Mouse (Mus musculus) ES-Bruce4 (cell line): ENCODE measurements around the gene Rtp2. TPM values are rescaled to one million over a fixed set of nuclear protein-coding genes. Genes with fewer than 3 reads are reported as not detected.

Experiments
- H3K27ac ChIP-seq: 2 replicates; pipeline ENCODE4 v1.5.1; 2012; ENCODE audit warnings: low read length, inconsistent platforms; ENCODE audit not compliant: insufficient read depth
- H3K27me3 ChIP-seq: 2 replicates; pipeline ENCODE4 v1.6.1; 2012; ENCODE audit warnings: mild to moderate bottlenecking, low read length, inconsistent platforms; ENCODE audit not compliant: control insufficient read depth, poor library complexity, insufficient read depth, severe bottlenecking
- H3K36me3 ChIP-seq: 2 replicates; pipeline ENCODE4 v1.6.1; 2012; ENCODE audit warnings: inconsistent platforms, mild to moderate bottlenecking, low read length, moderate library complexity; ENCODE audit not compliant: control insufficient read depth, poor library complexity, insufficient read depth, severe bottlenecking
- H3K4me1 ChIP-seq: one replicate; pipeline ENCODE4 v1.8.1; 2011; ENCODE audit warnings: low read length; ENCODE audit not compliant: control insufficient read depth, insufficient read depth
- H3K4me3 ChIP-seq: 2 replicates; pipeline ENCODE4 v1.5.1; 2011; ENCODE audit warnings: low read depth, mild to moderate bottlenecking, low read length
- H3K9ac ChIP-seq: 2 replicates; pipeline ENCODE4 v1.6.1; 2012; ENCODE audit warnings: low read depth, mild to moderate bottlenecking, inconsistent platforms; ENCODE audit not compliant: poor library complexity, severe bottlenecking
- H3K9me3 ChIP-seq: replicated peaks from 2 replicates; pipeline ENCODE4 v1.6.1; 2012; ENCODE audit warnings: mild to moderate bottlenecking, low read length, inconsistent platforms; ENCODE audit not compliant: control insufficient read depth, poor library complexity, insufficient read depth, severe bottlenecking
- CTCF ChIP-seq: IDR thresholded peaks from one replicate; pipeline ENCODE4 v1.8.1; 2011; ENCODE audit warnings: low read depth, low read length
- EP300 ChIP-seq: IDR thresholded peaks from 2 replicates; pipeline ENCODE4 v1.6.1; 2011; ENCODE audit warnings: low read depth, low read length; ENCODE audit not compliant: insufficient read depth
- POLR2A ChIP-seq: IDR thresholded peaks from one replicate; pipeline ENCODE4 v1.8.1; 2011; ENCODE audit warnings: low read length; ENCODE audit not compliant: insufficient read depth
- polyA plus RNA-seq: library from polyadenylated mRNA; stranded (reverse); fragments of >200 nt; gene quantifications from 2 replicates; pipeline ENCODE4 v1.2.4, GENCODE M21; 2011; ENCODE audit warnings: low read depth; ENCODE audit not compliant: missing spikeins, insufficient read depth, insufficient read length

The Rtp2 gene
- polyA plus RNA-seq, 1 experiment: not detected

DNA sequence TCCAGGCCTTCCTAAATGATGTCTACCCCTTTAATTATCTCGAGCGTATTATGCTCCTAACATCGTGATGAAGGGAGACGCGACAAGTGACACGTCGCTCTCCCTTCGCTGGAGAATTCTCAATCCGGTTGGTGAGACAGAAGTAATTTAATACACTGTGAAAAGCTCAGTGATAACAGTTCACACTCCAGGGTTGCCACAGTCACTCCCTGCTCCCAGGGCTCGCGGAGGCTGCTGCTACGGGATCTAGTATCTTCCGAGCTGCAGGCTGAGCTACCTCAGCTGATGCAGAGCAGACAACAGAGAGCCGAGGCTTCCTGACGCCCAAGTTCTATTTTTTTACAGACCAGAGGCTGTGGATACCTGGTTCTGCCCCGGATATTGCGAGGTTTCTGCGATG, 919 bp downstream of the Rtp2 start:
- TF ChIP-seq EP300 (no peak), CTCF (no peak), POLR2A (no peak)
- Histone ChIP-seq H3K27ac (no peak overlapping the region), H3K27me3 (no peaks in the 10 kb centered on the region), H3K4me3 (no peak overlapping the region), H3K36me3 (no peaks in the 10 kb centered on the region), H3K9me3 (no peaks in the 10 kb centered on the region), H3K9ac (no peak overlapping the region), H3K4me1 (no peaks in the 10 kb centered on the region)

GRCm38 (mm10) chr16:23930426-23931073, 1.6 kb downstream of the Rtp2 start:
- Histone ChIP-seq H3K27me3 (no peaks in the 10 kb centered on the region), H3K36me3 (no peaks in the 10 kb centered on the region), H3K9ac (no peak overlapping the region), H3K27ac (no peak overlapping the region), H3K9me3 (no peaks in the 10 kb centered on the region), H3K4me3 (no peak overlapping the region), H3K4me1 (no peaks in the 10 kb centered on the region)
- TF ChIP-seq EP300 (no peak), POLR2A (no peak), CTCF (no peak)

GRCm38 (mm10) chr16:23927301-23928114, 4.7 kb downstream of the Rtp2 start:
- H3K4me1 ChIP-seq: no peaks in the 10 kb centered on the region
- no peaks in the 10 kb centered on the region; the same call in none of the 2 replicates for H3K9me3 ChIP-seq
- H3K4me3 ChIP-seq: no peak overlapping the region
- no peaks in the 10 kb centered on the region for H3K36me3 ChIP-seq
- H3K27ac ChIP-seq: no peak overlapping the region
- H3K27me3 ChIP-seq: no peaks in the 10 kb centered on the region
- TF ChIP-seq POLR2A (no peak), EP300 (no peak), CTCF (no peak)
- no peak overlapping the region for H3K9ac ChIP-seq

DNA sequence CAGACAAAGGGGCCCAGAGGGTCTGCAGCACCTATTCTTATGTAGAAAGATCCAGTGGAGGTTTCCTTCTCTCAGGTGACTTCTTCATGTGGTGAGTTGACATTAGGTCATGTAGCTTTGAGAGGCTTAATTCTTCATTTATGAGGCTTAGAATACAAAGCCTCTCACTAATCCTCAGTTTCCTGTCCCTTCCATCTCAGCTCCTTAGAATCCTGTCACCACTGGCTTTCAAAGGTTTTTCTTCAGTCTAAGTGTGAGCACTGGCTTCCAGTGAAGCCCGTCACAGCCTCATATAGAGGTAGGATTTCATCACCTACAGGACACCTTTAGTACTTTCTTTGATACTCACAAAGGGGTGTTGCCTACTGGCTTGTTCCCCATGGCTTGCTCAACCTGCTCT, 9.3 kb downstream of the Rtp2 start:
- TF ChIP-seq CTCF (no peak), EP300 (no peak), POLR2A (no peak)

GRCm38 (mm10) chr16:23921697-23922096, 10.5 kb downstream of the Rtp2 start:
- H3K27me3 ChIP-seq: no peaks in the 10 kb centered on the region
- TF ChIP-seq EP300 (no peak), POLR2A (no peak), CTCF (no peak)
- H3K27ac ChIP-seq: no peak overlapping the region
- H3K4me1 ChIP-seq: no peaks in the 10 kb centered on the region
- no peak overlapping the region for H3K9ac ChIP-seq
- H3K9me3 ChIP-seq: no peaks in the 10 kb centered on the region; the same call in none of the 2 replicates
- no peaks in the 10 kb centered on the region for H3K36me3 ChIP-seq
- H3K4me3 ChIP-seq: no peak overlapping the region

More for the DNA sequence above, 9.3 kb downstream of the Rtp2 start:
- H3K27me3 ChIP-seq: no peaks in the 10 kb centered on the region
- no peak overlapping the region for H3K27ac ChIP-seq
- no peaks in the 10 kb centered on the region for H3K4me1 ChIP-seq
- H3K36me3 ChIP-seq: no peaks in the 10 kb centered on the region
- no peak overlapping the region for H3K9ac ChIP-seq
- H3K9me3 ChIP-seq: no peaks in the 10 kb centered on the region; the same call in none of the 2 replicates
- no peak overlapping the region for H3K4me3 ChIP-seq

DNA sequence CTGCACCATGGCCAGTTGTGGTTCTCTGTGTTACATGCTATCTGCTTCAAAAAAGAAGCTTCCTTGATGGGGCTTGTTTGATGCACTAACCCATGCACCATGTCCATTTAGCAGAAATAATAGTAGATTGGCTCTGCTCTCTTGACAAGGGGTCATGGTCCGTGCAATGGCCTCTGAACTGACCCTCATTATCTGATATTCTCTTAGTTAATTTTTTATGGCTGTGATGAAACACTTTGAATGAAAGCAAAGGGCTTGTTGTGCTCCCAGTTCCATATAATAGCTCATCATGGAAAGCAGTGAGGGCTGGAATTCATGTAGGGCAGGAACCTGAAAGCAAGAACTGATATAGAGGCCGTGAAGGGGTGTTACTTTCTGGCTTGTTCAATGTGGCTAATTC, 12.8 kb downstream of the Rtp2 start:
- no peak for TF ChIP-seq CTCF
- TF ChIP-seq EP300: no peak
- TF ChIP-seq POLR2A: no peak
- H3K4me3 ChIP-seq: no peak overlapping the region
- no peak overlapping the region for H3K27ac ChIP-seq
- no peaks in the 10 kb centered on the region for H3K4me1 ChIP-seq
- no peaks in the 10 kb centered on the region; the same call in none of the 2 replicates for H3K9me3 ChIP-seq
- no peaks in the 10 kb centered on the region for H3K36me3 ChIP-seq
- no peak overlapping the region for H3K9ac ChIP-seq
- H3K27me3 ChIP-seq: no peaks in the 10 kb centered on the region
